Mouse (Mus musculus): ENCODE results near the gene Thra. TPM values are rescaled to one million over a fixed set of nuclear protein-coding genes. Genes with fewer than 3 reads are reported as not detected.

The Thra gene
- total and polyA plus RNA-seq, 3 experiments = 20.1 to 68.0 (median 33.1) TPM

DNA sequence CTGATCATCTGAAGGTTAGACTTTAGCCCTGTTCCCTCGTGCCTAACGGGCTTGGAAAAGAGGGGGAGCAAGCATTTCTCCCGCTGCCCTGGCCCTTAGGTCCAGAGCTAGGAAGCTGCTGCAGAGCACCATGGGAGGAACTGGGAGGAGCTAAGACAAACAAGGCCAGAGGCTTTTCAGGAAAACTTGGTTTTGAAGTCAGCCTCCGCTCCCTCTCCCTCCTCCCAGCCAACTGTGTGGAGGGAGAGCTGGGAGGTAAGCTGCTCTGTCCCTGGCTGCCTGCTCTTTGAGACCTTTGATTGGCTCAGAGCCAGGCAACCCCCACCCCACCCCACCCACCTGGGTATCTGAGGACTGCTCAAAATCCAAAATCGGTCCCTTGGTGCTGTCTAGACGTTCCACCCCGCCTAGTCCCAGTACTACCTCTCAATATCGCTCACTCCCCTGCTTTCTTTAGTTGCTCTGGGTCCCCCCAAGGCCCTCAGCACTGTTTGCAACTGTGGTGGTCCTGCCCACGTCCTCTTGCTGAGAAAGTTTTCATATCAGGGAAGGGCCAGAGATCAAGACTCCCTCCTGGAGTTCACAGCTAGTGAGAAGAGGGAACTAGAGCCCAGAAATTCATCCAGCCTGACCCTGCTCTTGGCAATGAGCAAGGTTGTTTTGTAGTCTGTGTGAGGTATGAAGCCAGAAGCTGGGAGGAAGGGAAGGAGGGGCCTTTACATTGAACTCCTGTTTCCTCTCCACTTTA is 36.6 kb downstream of the Thra start:
- no peak overlapping the region for H3K4me3 ChIP-seq (ENCODE audit: low read depth, low read length)

DNA sequence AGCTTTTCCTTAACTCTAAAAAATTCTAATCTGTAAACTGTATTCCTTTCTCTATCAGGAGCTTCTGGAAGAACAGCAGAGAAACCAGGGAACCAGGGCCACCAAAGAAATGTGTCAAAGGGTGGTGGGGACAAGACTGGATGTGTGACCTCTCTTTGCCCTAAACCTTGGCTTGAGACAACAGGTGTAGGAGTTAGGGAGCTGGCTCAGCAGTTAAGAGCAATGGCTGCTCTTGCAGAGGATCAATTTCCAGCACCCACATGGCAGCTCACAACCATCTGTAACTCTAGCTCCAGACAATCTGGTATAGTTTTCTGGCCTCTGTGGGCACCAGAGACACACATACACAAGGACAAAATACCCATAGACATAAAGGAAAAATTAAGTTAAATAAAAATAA is 37.5 kb downstream of the Thra start:
- H3K4me3 ChIP-seq (ENCODE audit: low read depth, low read length) = no peak overlapping the region
- no peaks in the 10 kb centered on the region for H3K36me3 ChIP-seq (replicated peaks)
- no peak for TF ChIP-seq TAL1 (conservative IDR thresholded peaks at IDR 0.05; ENCODE audit: low read depth, low read length)
- no peak for TF ChIP-seq CTCF (IDR thresholded peaks at IDR 0.05; ENCODE audit: low read depth, low read length)
- TF ChIP-seq POLR2AphosphoS5 (IDR thresholded peaks at IDR 0.05; ENCODE audit: insufficient replicate concordance, low read depth, low read length) = no peak
- no peak for TF ChIP-seq GATA1 (IDR thresholded peaks at IDR 0.05; ENCODE audit: borderline replicate concordance, low read length)
- no peak for TF ChIP-seq GATA2 (IDR thresholded peaks at IDR 0.05; ENCODE audit: borderline replicate concordance, low read depth, low read length)
- H3K9me3 ChIP-seq (replicated peaks) = no peaks in the 10 kb centered on the region
- DNase-seq (ENCODE audit: low spot score) = no peak
- no peak for ATAC-seq (ENCODE audit: extremely low read depth, insufficient number of reproducible peaks, low FRiP score, poor library complexity, severe bottlenecking)
- H3K27me3 ChIP-seq (ENCODE audit: insufficient read depth, low read length) = no peaks in the 10 kb centered on the region
- H3K4me1 ChIP-seq (ENCODE audit: insufficient read depth, low read depth, low read length) = peaks cover 62% of the 10 kb centered on the region

More for the DNA sequence above, 36.6 kb downstream of the Thra start:
- DNase-seq (ENCODE audit: low spot score) (no peak), ATAC-seq (ENCODE audit: extremely low read depth, insufficient number of reproducible peaks, low FRiP score, poor library complexity, severe bottlenecking) (no peak)
- H3K36me3 ChIP-seq (replicated peaks) = no peaks in the 10 kb centered on the region
- TF ChIP-seq POLR2AphosphoS5 (IDR thresholded peaks at IDR 0.05; ENCODE audit: insufficient replicate concordance, low read depth, low read length) = no peak
- no peak for TF ChIP-seq GATA1 (IDR thresholded peaks at IDR 0.05; ENCODE audit: borderline replicate concordance, low read length)
- no peak for TF ChIP-seq GATA2 (IDR thresholded peaks at IDR 0.05; ENCODE audit: borderline replicate concordance, low read depth, low read length)
- TF ChIP-seq CTCF (IDR thresholded peaks at IDR 0.05; ENCODE audit: low read depth, low read length) = no peak
- TF ChIP-seq TAL1 (conservative IDR thresholded peaks at IDR 0.05; ENCODE audit: low read depth, low read length) = no peak
- no peaks in the 10 kb centered on the region for H3K9me3 ChIP-seq (replicated peaks)
- H3K4me1 ChIP-seq (ENCODE audit: insufficient read depth, low read depth, low read length) = peaks cover 62% of the 10 kb centered on the region
- H3K27me3 ChIP-seq (ENCODE audit: insufficient read depth, low read length) = no peaks in the 10 kb centered on the region

DNA sequence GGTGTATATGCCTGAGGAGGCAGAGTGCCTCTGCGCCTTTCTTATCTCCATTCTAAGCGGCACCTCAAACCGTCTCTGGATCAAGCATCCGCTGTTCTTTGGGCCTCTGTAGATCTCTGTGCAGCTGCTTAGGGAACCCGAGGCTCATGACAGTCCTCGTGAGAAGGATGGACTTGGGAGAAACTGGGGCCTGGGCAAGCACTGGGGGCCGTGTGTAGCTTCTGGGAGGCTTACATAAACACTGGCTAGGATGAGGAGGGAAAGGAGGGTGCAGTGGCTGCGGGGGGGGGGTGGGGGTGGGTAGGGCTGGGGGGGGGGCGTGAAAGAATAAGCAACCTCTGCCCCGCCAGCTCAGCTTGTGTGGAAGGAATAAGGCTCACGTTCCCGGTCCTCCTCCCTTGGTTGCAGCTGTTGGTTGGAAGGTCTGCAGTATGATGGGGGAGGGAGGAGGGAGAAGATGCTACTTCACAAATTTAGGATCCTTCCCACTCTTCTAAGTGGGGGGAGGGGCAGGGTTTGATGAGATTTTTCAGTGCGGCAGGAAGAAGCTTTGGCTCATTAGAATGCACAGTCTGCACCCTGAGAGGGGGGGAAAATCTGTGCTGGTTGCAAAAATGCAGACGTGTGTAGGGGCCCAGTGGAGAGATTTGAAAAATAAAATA is 41.5 kb downstream of the Thra start:
- ATAC-seq (ENCODE audit: extremely low read depth, insufficient number of reproducible peaks, low FRiP score, poor library complexity, severe bottlenecking) = no peak
- H3K36me3 ChIP-seq (replicated peaks) = no peaks in the 10 kb centered on the region
- H3K9me3 ChIP-seq (replicated peaks) = no peaks in the 10 kb centered on the region
- peaks cover 60% of the 10 kb centered on the region for H3K4me1 ChIP-seq (ENCODE audit: insufficient read depth, low read depth, low read length)
- DNase-seq (ENCODE audit: low spot score) = no peak
- TF ChIP-seq CTCF (IDR thresholded peaks at IDR 0.05; ENCODE audit: low read depth, low read length) (no peak), GATA1 (IDR thresholded peaks at IDR 0.05; ENCODE audit: borderline replicate concordance, low read length) (no peak), GATA2 (IDR thresholded peaks at IDR 0.05; ENCODE audit: borderline replicate concordance, low read depth, low read length) (no peak), TAL1 (conservative IDR thresholded peaks at IDR 0.05; ENCODE audit: low read depth, low read length) (no peak), POLR2AphosphoS5 (IDR thresholded peaks at IDR 0.05; ENCODE audit: insufficient replicate concordance, low read depth, low read length) (no peak)
- no peak overlapping the region for H3K4me3 ChIP-seq (ENCODE audit: low read depth, low read length)
- H3K27me3 ChIP-seq (ENCODE audit: insufficient read depth, low read length) = no peaks in the 10 kb centered on the region

DNA sequence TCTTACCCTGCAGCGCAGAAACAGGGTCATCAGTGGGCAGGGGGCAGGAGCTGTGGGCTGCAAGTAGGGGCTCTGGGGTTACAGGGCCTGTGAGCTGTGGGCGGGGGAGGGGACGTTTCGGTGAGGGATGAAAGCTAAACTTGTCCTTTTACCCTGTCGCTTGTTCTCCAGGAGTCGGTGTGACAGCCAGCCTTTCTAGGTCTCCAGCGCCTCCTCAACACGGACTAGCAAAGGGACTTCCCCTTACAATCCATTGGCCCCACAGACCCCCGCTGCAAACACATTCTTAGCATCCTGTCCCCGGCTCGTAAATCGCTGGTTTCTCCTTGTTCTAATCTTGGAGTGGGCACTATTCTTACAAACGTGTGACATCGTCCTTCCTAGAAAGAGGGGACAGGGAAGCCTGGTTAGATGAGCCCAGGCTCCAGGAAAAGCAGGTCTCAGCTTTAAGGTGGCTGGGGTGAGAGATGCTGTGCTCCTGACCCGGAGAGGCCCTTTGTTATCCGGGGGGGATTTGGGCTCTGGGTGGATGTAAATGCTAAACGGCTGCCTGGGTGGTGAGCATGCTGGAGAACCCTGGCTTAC is 42.3 kb downstream of the Thra start:
- ATAC-seq (ENCODE audit: extremely low read depth, insufficient number of reproducible peaks, low FRiP score, poor library complexity, severe bottlenecking) (no peak), DNase-seq (ENCODE audit: low spot score) (no peak)
- H3K4me3 ChIP-seq (ENCODE audit: low read depth, low read length) = peak overlapping the region; percentile 71

DNA sequence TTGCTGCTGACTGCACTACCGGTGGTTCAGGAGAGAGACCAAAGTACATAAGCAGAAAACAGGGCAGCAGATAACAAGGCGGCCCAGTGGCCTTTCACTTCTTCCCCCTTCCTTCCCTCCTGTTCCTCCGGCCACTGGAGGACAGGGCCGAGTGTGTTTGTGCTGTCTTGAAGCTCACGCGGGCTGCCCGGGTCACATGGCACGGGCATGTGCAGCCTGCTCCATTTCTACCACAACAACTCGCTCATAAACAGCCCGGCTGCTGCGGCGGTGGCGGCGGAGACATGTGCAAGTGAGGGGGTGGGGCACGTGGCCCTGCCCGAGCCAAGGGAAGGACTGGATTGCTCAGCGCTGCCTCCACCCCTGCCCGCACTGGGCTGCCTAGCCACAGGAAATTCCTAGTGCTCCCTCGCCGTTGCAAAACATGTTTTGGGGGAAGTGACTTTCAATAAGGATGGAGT is 42.8 kb downstream of the Thra start:
- DNase-seq (ENCODE audit: low spot score) (peak; percentile 81), ATAC-seq (ENCODE audit: extremely low read depth, insufficient number of reproducible peaks, low FRiP score, poor library complexity, severe bottlenecking) (peak; percentile 83)
- no peak for TF ChIP-seq TAL1 (conservative IDR thresholded peaks at IDR 0.05; ENCODE audit: low read depth, low read length)
- no peak for TF ChIP-seq POLR2AphosphoS5 (IDR thresholded peaks at IDR 0.05; ENCODE audit: insufficient replicate concordance, low read depth, low read length)
- TF ChIP-seq GATA1 (IDR thresholded peaks at IDR 0.05; ENCODE audit: borderline replicate concordance, low read length) = no peak
- no peak for TF ChIP-seq CTCF (IDR thresholded peaks at IDR 0.05; ENCODE audit: low read depth, low read length)
- TF ChIP-seq GATA2 (IDR thresholded peaks at IDR 0.05; ENCODE audit: borderline replicate concordance, low read depth, low read length) = no peak
- Histone ChIP-seq H3K36me3 (replicated peaks) (no peaks in the 10 kb centered on the region), H3K9me3 (replicated peaks) (no peaks in the 10 kb centered on the region), H3K4me1 (ENCODE audit: insufficient read depth, low read depth, low read length) (peaks cover 64% of the 10 kb centered on the region), H3K27me3 (ENCODE audit: insufficient read depth, low read length) (no peaks in the 10 kb centered on the region), H3K4me3 (ENCODE audit: low read depth, low read length) (peak overlapping the region; percentile 71)

More for the DNA sequence above, 42.3 kb downstream of the Thra start:
- Histone ChIP-seq H3K9me3 (replicated peaks) (no peaks in the 10 kb centered on the region), H3K4me1 (ENCODE audit: insufficient read depth, low read depth, low read length) (peaks cover 60% of the 10 kb centered on the region), H3K27me3 (ENCODE audit: insufficient read depth, low read length) (no peaks in the 10 kb centered on the region), H3K36me3 (replicated peaks) (no peaks in the 10 kb centered on the region)
- TF ChIP-seq GATA1 (IDR thresholded peaks at IDR 0.05; ENCODE audit: borderline replicate concordance, low read length) (no peak), POLR2AphosphoS5 (IDR thresholded peaks at IDR 0.05; ENCODE audit: insufficient replicate concordance, low read depth, low read length) (no peak), CTCF (IDR thresholded peaks at IDR 0.05; ENCODE audit: low read depth, low read length) (no peak), GATA2 (IDR thresholded peaks at IDR 0.05; ENCODE audit: borderline replicate concordance, low read depth, low read length) (no peak), TAL1 (conservative IDR thresholded peaks at IDR 0.05; ENCODE audit: low read depth, low read length) (no peak)

DNA sequence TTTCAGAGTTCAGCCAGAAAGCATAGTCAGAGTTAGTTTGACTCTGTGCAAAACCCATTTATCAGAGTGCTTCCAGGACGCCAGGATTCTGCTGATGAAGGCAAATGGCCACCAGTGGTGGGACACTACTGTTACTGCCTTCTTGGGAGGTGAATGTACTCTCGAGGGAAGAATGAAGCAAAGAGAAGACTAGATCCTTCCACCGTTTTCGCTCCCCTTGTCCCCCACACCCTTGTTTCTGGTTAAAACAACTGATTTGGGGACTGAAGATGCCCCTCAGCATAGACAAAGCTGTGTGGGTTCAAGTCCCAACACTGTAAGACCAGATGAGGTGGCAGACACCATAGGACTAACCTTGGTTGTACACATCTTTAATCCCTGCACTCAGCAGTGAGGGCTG is 43.7 kb downstream of the Thra start:
- DNase-seq (ENCODE audit: low spot score) (no peak), ATAC-seq (ENCODE audit: extremely low read depth, insufficient number of reproducible peaks, low FRiP score, poor library complexity, severe bottlenecking) (no peak)
- no peaks in the 10 kb centered on the region for H3K9me3 ChIP-seq (replicated peaks)
- no peaks in the 10 kb centered on the region for H3K36me3 ChIP-seq (replicated peaks)
- H3K27me3 ChIP-seq (ENCODE audit: insufficient read depth, low read length) = no peaks in the 10 kb centered on the region
- TF ChIP-seq GATA2 (IDR thresholded peaks at IDR 0.05; ENCODE audit: borderline replicate concordance, low read depth, low read length) (no peak), POLR2AphosphoS5 (IDR thresholded peaks at IDR 0.05; ENCODE audit: insufficient replicate concordance, low read depth, low read length) (no peak), TAL1 (conservative IDR thresholded peaks at IDR 0.05; ENCODE audit: low read depth, low read length) (no peak), GATA1 (IDR thresholded peaks at IDR 0.05; ENCODE audit: borderline replicate concordance, low read length) (no peak), CTCF (IDR thresholded peaks at IDR 0.05; ENCODE audit: low read depth, low read length) (no peak)
- H3K4me3 ChIP-seq (ENCODE audit: low read depth, low read length) = no peak overlapping the region
- H3K4me1 ChIP-seq (ENCODE audit: insufficient read depth, low read depth, low read length) = peaks cover 71% of the 10 kb centered on the region

All from G1E (cell line).